Mouse (Mus musculus) heart, adult 2 months (tissue): ENCODE results near the gene Gmds. TPM values are rescaled to one million over a fixed set of nuclear protein-coding genes. Genes with fewer than 3 reads are reported as not detected.

Source experiments
- DNase-seq, 2 experiments: peaks; one replicate each; pipeline ENCODE4 v3.0.0; 2021
- H3K27ac ChIP-seq: fragments of 200-600 bp; 2 replicates; pipeline ENCODE4 v1.8.1; 2022
- H3K27me3 ChIP-seq: fragments of 200-500 bp; 2 replicates; pipeline ENCODE4 v1.6.1; 2012; ENCODE audit warnings: mild to moderate bottlenecking, low read length, inconsistent platforms, mixed read lengths; ENCODE audit not compliant: control insufficient read depth, insufficient read depth
- H3K36me3 ChIP-seq: fragments of 200-500 bp; 2 replicates; pipeline ENCODE4 v1.6.1; 2012; ENCODE audit warnings: low read length, inconsistent platforms; ENCODE audit not compliant: control insufficient read depth, insufficient read depth
- H3K4me1 ChIP-seq: fragments of 200-500 bp; 2 replicates; pipeline ENCODE4 v1.6.1; 2011; ENCODE audit warnings: low read length; ENCODE audit not compliant: control insufficient read depth, insufficient read depth
- H3K4me3 ChIP-seq: fragments of 200-600 bp; 2 replicates; pipeline ENCODE4 v1.8.1; 2022
- H3K79me2 ChIP-seq: fragments of 200-500 bp; replicated peaks from 2 replicates; pipeline ENCODE4 v1.6.1; 2012; ENCODE audit warnings: mild to moderate bottlenecking, inconsistent platforms, low read length, moderate library complexity, mixed read lengths; ENCODE audit not compliant: control insufficient read depth, insufficient read depth
- H3K9ac ChIP-seq: fragments of 200-500 bp; 2 replicates; pipeline ENCODE4 v1.6.1; 2012; ENCODE audit warnings: low read depth, mild to moderate bottlenecking, control low read depth, inconsistent platforms, low read length, mixed read lengths
- CTCF ChIP-seq: fragments of 200-600 bp; IDR thresholded peaks from 2 replicates; pipeline ENCODE4 v1.8.1; 2022; ENCODE audit warnings: antibody characterized with exemption, mild to moderate bottlenecking, moderate library complexity
- EP300 ChIP-seq: fragments of 200-500 bp; IDR thresholded peaks from 2 replicates; pipeline ENCODE4 v1.6.1; 2011; ENCODE audit warnings: low read depth, low read length, control low read depth; ENCODE audit not compliant: insufficient read depth
- POLR2A ChIP-seq: fragments of 200-500 bp; IDR thresholded peaks from 2 replicates; pipeline ENCODE4 v1.6.1; 2011; ENCODE audit warnings: mild to moderate bottlenecking, low read depth, low read length, control low read depth; ENCODE audit not compliant: insufficient read depth
- WGBS: fragments of 180-500 bp; shearing (Covaris S2); methylation state at CpG from one replicate; pipeline ENCODE4 v1.1.7; 2018; 5-methylcytosine and 5-hydroxymethylcytosine counted together
- intact Hi-C: fragments of 180-260 bp; cut with DNase I; formaldehyde crosslinking; loops from one replicate; pipeline ENCODE4 v1.15.1; 2025
- polyA plus RNA-seq: library from polyadenylated mRNA; depleted of rRNA; stranded (reverse); fragments of >200 nt; gene quantifications from 2 replicates; pipeline ENCODE4 v1.2.3, GENCODE M21; 2012
- total RNA-seq, 2 experiments: library from RNA; stranded (reverse); gene quantifications; 2 replicates each; pipeline ENCODE4 v1.2.3; 2021

Gene Gmds
- total and polyA plus RNA-seq, 3 experiments: 4.2 to 6.0 (median 5.2) TPM

- no peaks in the 10 kb centered on the region for H3K27me3 ChIP-seq
- H3K4me1 ChIP-seq: peaks cover 3% of the 10 kb centered on the region; the same call in 1 of the 2 replicates
- peak; percentile 70 to 78 for DNase-seq
- H3K27ac ChIP-seq: no peak overlapping the region
- no peaks in the 10 kb centered on the region; the same call in 1 of the 2 replicates for H3K36me3 ChIP-seq
- H3K9ac ChIP-seq: no peak overlapping the region
- intact Hi-C loops: loop anchor here (5.0 kb wide), 3 partner anchors 61 to 211 kb away; partner anchors contain the start of gene Foxc1
- no peak overlapping the region for H3K4me3 ChIP-seq
- 18% methylated on average over 4 of the region's 4 CpGs for WGBS
- TF ChIP-seq CTCF (no peak), EP300 (peak; percentile 69; the same call in 1 of the 2 replicates), POLR2A (no peak)
- no peaks in the 10 kb centered on the region for H3K79me2 ChIP-seq
Measured at GRCm38 (mm10) chr13:32018518-32019255, 319.9 kb downstream of the Gmds start.

- H3K27ac ChIP-seq: no peak overlapping the region
- H3K36me3 ChIP-seq: peaks cover 2% of the 10 kb centered on the region; the same call in 1 of the 2 replicates
- no peak for DNase-seq
- H3K4me1 ChIP-seq: no peaks in the 10 kb centered on the region
- H3K79me2 ChIP-seq: no peaks in the 10 kb centered on the region
- H3K27me3 ChIP-seq: no peaks in the 10 kb centered on the region
- TF ChIP-seq POLR2A (no peak), CTCF (no peak), EP300 (no peak)
- no peak overlapping the region for H3K4me3 ChIP-seq
- no peak overlapping the region for H3K9ac ChIP-seq
- intact Hi-C loops: no loop called here
- WGBS: 26% methylated on average over 4 of the region's 4 CpGs
Measured at GRCm38 (mm10) chr13:32008802-32009201, 329.7 kb downstream of the Gmds start.

GRCm38 (mm10) chr13:32008116-32008641 lies 330.4 kb downstream of the Gmds start:
- Histone ChIP-seq H3K9ac (no peak overlapping the region), H3K27me3 (no peaks in the 10 kb centered on the region), H3K27ac (peak overlapping the region; percentile 15; the same call in 1 of the 2 replicates), H3K36me3 (peaks cover 2% of the 10 kb centered on the region; the same call in 1 of the 2 replicates), H3K4me1 (no peaks in the 10 kb centered on the region), H3K4me3 (no peak overlapping the region; the same call in 1 of the 2 replicates), H3K79me2 (no peaks in the 10 kb centered on the region)
- intact Hi-C loops: no loop called here
- TF ChIP-seq EP300 (no peak), CTCF (no peak), POLR2A (no peak)
- DNase-seq: peak; percentile 17 to 27
- 42% methylated on average over 7 of the region's 7 CpGs for WGBS

GRCm38 (mm10) chr13:31993391-31993790 lies 345.1 kb downstream of the Gmds start:
- WGBS: 95% methylated on average over 4 of the region's 4 CpGs
- Histone ChIP-seq H3K4me1 (peaks cover 4% of the 10 kb centered on the region), H3K4me3 (no peak overlapping the region), H3K27ac (no peak overlapping the region), H3K36me3 (no peaks in the 10 kb centered on the region), H3K79me2 (no peaks in the 10 kb centered on the region), H3K9ac (no peak overlapping the region), H3K27me3 (no peaks in the 10 kb centered on the region)
- no peak for DNase-seq
- intact Hi-C loops: no loop called here
- TF ChIP-seq EP300 (no peak), POLR2A (no peak), CTCF (no peak)

GRCm38 (mm10) chr13:31992409-31993201 lies 345.9 kb downstream of the Gmds start:
- no peak overlapping the region for H3K4me3 ChIP-seq
- peak overlapping the region; percentile 6; the same call in 1 of the 2 replicates for H3K27ac ChIP-seq
- peaks cover 4% of the 10 kb centered on the region for H3K4me1 ChIP-seq
- H3K27me3 ChIP-seq: no peaks in the 10 kb centered on the region
- 48% methylated on average over 12 of the region's 12 CpGs for WGBS
- TF ChIP-seq CTCF (0 out of 2 replicates have a peak, but pooled peaks have one; percentile 9), POLR2A (no peak), EP300 (no peak)
- DNase-seq: peak in 1 of 2 experiments; percentile 24
- no peak overlapping the region for H3K9ac ChIP-seq
- H3K36me3 ChIP-seq: no peaks in the 10 kb centered on the region
- intact Hi-C loops: no loop called here
- H3K79me2 ChIP-seq: no peaks in the 10 kb centered on the region
